Mouse (Mus musculus) embryo, embryonic 10.5 days (tissue): ENCODE data around the gene Magoh.

ENCODE experiments used
- DNase-seq: peaks from one replicate; pipeline ENCODE4 v3.0.0-alpha.2; 2015; ENCODE audit warnings: low spot score

The Magoh gene

DNA sequence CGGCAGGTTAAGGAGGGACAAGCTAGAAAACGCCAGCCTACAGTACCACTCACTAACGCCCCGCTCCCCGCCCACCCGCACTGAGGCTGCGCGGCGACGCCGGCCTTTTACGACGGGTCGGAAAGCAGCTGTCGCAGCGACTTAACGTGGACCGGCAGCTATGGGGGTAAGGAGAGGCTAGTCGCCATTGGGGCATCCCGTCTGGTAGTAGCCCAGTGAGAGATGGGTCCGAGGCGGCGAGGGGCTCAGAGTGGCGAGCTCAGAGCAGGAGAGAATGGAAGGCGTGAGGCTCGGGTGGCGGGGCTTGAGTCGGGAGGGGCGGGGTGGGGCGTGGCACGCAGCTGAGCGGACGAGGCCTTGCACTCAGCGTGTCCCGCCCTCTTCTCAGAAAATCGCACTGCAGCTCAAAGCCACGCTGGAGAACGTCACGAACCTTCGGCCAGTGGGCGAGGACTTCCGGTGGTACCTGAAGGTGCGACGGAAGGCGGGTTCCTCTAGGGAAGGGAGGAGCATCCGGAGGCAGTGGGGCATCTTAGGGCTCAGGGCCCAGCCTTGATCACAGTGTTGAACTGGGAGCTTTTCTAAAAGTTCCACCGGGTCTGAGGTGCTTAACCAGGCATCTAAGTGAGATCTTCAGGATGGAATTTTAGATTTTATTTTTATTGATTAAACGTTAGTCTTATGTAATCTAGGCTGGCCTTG, 10.3 kb downstream of the Magoh start, which contains the start of gene 0610037L13Rik:
TSS of gene 0610037L13Rik (plus strand) at position 83 of the 702 bp plus-strand sequence.
- DNase-seq: peak; percentile 97

DNA sequence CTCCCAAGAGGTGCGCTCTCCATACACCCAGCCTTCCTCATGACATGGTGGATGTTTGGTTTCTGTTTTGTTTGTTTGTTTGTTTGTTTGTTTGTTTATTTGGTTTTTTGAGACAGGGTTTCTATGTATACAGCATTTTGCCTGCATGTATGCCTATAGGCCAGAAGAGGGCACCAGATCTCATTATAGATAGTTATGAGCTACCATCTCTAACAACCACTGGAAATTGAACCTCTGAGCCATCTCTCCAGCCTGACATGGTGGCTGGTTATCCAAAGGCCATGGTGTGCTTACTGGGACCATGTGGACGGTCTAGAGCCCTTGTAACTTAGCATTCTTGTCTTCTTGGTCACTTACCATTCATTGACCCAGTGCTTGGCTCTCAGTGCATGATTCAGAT, 13.1 kb downstream of the Magoh start:
- peak; percentile 58 for DNase-seq

DNA sequence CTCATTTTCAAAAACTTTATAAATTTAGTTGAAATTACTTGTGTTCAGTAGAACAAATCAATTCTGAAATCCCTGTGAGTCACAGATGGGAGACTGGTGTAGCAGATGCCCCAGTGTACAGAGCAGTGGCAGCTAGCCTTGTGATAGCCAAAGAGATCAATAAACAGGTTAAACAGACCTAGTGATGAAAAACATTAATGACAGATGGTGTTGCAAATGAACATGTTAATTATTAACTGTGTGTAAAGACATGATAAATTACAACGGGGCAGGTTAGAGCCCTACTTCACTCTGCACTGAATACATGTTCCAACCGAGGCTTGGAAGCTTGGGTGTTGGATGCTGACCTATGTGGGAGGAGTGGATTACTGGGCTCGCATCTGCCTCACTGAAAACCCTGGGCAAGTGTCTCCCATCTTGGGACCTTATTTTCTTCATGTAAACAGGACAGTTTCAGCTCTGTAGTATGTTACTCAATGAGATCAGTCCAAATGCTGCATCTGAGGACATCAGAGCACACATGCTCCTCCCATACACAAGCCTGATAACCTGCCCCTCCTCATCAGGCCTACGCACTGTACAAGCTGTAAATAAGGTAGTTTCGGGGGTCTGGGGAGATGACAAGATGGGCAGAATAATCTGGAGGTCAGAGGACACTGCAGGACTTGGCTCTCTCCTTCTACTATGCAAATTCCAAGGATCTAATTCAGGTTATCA, 19.8 kb downstream of the Magoh start:
- no peak for DNase-seq

DNA sequence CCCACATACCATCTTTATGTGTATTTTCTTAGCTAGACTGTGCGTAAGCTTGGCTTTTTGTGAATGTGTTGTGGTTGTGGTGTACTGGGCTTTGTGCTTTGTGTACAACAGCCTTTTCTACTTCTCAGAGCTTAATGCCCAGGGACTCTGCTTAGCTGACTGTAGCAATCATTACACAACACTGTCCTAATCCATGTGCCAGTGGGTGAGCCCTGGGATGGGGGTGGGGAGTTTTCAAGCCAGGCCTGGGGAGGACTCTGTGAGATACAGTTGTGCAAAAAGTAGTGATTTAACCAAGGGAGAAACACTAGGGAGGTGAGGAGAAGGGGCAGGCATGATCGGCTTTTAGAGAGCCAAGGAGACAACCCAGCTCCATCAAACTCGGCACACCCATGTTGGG, 20.7 kb downstream of the Magoh start:
- DNase-seq: no peak

DNA sequence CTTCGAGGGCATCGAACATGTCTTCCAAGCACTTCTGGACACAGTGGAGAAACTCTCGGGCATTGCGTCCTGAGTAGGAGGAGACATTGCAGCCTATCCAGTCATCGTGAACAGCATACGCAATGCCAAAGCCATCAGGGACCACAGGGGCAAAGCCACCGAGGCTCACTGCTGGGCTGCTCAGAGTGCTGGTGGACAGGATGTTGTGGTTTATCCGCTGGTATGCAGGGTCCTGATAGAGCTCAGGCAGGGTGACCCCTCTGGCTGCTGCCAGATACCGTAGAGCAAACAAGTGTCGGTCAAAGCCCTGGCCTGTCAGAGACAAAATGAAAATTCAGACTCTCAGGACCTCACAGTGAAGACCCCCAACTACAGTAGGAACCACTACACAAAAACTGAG, 24.7 kb downstream of the Magoh start:
- no peak for DNase-seq

DNA sequence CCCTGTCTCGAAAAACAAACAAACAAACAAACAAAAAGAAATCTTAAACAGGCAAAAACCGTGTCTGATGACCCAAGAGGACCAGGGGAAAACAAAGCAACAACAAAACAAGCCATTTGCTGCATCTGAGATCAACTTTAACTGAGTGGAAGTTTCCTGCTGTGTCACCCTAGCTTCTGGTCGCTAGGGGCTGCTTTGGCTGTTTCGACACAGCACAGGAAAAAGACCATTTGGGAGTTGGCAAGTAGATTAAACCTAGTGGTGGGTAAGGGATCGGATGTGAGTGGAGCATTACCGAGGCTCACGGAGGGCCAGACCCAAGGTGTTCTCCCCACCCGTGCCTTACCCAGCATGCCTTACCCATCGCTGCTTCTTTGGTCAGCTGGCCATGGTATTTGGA, 27.0 kb downstream of the Magoh start:
- no peak for DNase-seq

DNA sequence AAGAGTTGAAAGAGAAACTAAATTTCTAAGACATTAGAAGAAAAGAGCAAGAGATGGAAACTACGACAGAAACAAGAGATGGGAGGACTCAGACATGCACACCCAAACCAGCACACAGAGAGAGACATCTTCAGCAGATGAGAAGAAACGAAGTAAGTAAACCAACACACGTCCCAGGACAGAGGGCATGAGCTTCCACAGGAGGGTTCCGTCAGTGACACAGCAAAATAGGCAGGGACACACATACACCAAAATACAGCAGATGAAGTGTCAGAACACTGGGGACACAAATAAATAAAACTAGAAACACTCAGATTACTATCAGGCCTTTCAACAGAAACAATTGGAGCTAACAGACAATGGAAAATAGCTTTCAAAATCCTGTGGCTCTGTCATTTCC, 30.5 kb downstream of the Magoh start:
- DNase-seq: no peak

DNA sequence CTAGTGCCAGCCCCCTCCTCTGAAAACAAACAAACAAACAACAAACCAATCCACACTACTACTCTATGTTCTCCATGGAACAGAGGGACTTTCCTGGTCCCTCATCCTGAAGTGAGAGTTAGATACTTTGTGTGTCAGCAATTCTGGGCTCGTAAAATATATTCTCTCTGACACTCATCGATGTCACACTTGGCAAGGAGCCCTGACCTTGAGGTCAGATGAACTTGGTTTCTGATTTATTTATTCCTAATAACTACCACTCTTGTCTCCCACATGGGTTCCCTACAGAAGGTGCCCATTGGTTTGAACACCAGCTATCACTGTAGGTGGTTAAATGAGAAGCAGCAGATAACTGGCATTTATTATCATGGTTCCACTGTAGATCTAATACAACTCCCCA, 40.8 kb downstream of the Magoh start:
- DNase-seq: no peak

DNA sequence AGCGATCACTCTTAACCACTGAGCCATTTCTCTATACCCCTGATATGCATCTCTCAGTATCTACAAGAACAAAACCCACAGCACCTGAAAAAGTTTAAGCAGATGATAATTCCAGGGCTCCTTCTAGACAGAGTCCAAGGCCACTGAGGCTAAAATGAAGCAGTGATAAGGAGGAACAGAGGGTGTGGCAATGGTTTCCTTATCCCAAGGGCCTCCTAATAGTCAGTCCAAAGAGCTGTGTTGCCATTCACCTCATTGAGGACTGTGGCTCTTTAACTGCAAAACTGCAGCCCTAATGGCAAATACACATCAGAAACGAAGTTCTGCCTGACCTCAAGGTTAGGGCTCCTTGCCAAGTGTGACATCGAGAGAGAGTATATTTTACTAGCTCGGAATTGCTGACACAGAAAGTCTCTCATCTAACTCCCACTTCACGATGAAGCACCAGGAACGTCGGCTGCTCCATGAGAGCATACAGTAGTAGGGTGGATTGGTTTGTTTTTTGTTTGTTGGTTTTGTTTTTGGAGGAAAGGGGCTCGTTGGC, 41.7 kb downstream of the Magoh start:
- no peak for DNase-seq

DNA sequence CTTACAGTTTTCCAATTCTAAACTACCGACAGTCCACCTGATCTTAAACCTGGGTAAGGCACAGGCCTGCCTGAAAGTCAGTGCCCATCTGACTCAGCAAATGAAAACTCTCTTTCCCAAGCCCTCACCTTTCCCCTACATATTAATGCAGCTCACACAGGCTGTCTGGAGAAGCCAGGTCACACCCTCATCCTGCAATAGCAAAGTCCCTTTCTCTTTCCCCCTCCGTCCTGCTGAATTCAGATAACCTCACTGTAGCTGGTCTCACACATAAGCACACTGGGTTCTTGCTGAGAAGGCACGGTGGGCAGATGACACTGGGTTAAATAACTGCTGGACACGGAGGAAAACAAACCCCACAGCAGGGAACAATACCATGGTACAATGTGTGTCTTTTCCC, 42.4 kb downstream of the Magoh start:
- no peak for DNase-seq

DNA sequence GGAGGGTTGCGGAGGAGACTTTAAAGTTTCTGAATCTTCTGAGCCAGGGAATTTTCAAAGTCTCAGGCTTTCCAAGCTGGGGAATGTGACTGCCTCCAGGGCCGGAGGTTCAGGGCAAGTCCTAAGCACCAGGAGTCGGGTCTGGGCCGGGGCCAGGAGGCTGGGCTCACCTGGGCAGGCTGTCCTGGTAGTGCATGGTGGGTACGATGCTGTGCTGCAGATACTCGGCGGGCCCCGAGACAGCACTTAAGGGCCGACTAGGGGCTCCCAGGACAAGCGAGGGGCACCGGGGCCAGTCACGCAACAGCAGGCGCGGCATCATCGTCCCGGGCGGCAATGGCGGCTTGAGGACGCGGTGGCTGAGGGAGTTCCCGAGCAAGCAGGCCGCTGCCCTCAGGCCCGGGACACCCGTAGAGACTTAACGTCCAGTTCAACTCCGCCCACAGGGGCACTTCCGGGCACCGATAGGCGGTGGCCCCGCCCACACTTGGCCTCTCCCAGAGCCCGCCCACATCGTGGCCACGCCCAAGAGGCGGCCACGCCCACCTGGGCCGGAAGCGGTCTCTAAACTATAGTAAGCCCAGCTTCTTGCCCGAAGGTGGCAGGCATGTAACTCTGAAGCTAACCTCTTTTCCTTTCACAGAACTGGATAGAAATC, 43.7 kb downstream of the Magoh start, which contains the start of gene Cpt2:
TSS of gene Cpt2 (minus strand) at position 466 of the 658 bp plus-strand sequence.
- peak; percentile 99 for DNase-seq

DNA sequence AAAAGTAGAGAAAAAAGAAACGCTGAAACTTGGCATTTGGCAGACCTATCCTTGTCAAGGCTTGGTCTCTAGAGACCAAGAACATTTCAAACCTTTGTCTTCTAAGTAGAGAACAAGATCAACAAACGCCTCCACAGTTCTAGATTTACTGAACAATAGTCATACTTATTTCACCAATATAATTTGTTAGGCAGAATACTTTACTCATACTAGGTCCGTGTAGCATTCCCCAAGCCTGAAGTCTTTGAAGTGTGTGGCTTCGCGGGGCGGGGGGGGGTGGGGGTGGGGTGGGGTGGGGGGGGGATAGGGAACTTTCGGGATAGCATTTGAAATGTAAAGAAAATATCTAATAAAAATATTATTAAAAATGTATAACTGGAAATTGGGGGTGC, 44.2 kb downstream of the Magoh start:
- no peak for DNase-seq

DNA sequence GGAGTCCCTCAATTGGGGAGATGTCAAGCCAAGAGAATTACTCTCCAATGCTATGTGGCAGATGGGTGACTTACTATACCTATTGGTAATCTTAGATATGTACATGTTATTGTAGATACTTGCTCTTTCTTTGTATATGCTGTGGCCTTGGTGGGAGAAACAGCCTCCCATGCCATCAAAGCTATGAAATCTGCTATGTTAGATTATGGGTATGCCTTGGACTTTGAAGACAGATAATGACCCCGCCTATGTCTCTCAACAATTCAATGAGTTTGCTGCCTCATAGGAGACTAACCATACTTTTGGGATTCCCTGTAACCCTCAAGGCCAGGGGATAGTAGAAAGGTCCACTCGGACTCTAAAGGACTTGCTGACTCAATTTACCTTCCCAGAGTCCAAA, 48.7 kb downstream of the Magoh start:
- DNase-seq: no peak

DNA sequence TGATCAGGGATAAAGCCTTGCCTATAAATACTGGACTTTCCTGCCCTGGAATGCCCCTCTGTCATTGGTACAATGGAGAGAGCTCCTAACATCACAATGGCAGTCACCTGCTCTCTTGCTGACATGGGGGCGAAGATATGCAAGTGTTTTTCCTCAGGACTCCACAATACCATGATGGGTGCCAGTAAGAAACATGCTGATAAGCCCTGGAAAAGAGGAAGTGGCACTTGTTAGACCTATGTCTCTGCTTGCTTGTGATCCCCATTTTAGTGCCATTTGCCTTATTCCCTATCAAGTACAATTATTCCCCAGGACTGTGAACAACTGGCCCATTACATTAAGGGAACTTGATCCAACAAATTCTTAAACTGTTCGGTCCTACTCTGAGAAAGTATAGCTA, 49.2 kb downstream of the Magoh start:
- DNase-seq: no peak

DNA sequence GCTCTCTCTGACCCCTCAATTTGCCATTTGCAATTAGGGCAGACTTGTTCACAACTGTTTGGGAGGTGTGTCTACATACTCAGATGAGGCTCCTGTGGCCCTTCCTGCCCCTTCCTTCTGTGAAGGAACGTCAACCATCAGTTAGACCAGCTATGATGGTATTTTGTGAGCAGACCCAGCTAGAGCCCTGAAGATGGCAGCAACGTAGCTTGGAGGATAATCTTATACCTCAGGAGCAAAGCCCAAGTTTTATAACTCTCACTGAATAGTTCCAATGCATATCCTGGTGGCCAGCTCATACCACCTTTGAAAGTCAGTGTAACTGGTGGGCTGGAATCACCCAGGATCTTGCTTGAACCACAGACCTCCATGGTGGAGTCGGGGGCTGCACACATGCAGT, 51.9 kb downstream of the Magoh start:
- no peak for DNase-seq

DNA sequence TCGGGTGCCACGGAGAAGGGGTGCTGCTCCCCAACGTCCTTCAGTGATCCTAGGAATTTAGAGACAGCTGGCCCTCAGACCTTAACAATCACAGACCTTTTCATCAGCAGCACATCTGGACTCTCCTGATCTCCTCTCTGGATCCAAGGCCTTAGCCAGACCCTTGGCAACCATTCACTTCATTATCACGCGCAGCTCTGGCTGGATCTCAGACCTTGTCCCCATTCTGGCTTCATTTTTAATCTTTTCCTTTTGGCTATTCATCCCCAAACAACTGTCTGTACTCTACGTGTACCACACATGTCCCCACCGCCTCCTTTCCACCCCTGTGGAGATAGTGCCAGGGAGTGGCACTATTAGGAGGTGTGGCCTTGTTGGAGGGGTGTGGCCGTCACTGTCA, 53.7 kb downstream of the Magoh start:
- DNase-seq: no peak

DNA sequence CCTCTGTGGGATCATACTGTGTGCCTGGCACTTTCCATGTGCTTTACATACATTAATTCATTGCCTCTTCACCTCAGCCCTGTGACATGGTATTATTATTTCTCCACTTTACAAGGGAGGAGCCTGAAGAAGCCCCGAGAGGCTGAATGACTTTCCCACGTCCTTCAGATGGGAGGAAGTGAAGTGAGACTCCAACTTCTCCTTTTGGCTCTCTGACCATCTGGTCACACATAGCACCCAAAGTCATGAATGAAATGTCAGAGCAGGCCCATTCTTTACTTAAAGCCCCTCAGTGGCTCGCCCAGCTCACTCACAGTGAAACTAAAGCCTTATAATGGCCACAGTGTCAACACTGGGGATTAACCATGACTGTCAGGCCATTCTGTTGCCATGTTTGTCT, 55.7 kb downstream of the Magoh start:
- DNase-seq: no peak
